Mouse (Mus musculus) ES-E14 (cell line): ENCODE measurements around the gene Slirp. TPM values are rescaled to one million over a fixed set of nuclear protein-coding genes. Genes with fewer than 3 reads are reported as not detected.
A peak's percentile ranks its signal among the peaks of the same experiment; 100 is the strongest.

ENCODE experiments used
- DNase-seq: peaks from one replicate; pipeline ENCODE4 v3.0.0-alpha.2; 2013; ENCODE audit warnings: low read depth, low spot score
- H3K27ac ChIP-seq: 2 replicates; pipeline ENCODE4 v1.5.1; 2012; ENCODE audit warnings: low read depth, mild to moderate bottlenecking, low read length, moderate library complexity, mixed read lengths; ENCODE audit not compliant: poor library complexity, insufficient read depth, severe bottlenecking
- H3K36me3 ChIP-seq: 2 replicates; pipeline ENCODE4 v1.6.1; 2012; ENCODE audit warnings: mild to moderate bottlenecking, low read length, moderate library complexity, mixed read lengths; ENCODE audit not compliant: control insufficient read depth, poor library complexity, insufficient read depth, severe bottlenecking
- H3K4me1 ChIP-seq, 2 experiments: fragments of 150-350 bp in 1 of 2; sonication (generic) in 1 of 2; 2 replicates each; pipeline ENCODE4 v1.6.1; 2012; ENCODE audit warnings: low read length in 2 of 2, mild to moderate bottlenecking in 1 of 2, mixed read lengths in 1 of 2; ENCODE audit not compliant: control insufficient read depth in 2 of 2, insufficient read depth in 2 of 2, poor library complexity in 1 of 2
- H3K4me3 ChIP-seq, 2 experiments: fragments of 150-350 bp in 1 of 2; sonication (generic) in 1 of 2; 2 replicates each; pipeline ENCODE4 v1.5.1; 2012; ENCODE audit warnings: low read length in 2 of 2, low read depth in 1 of 2, mild to moderate bottlenecking in 1 of 2, mixed read lengths in 1 of 2; ENCODE audit not compliant: insufficient read depth in 1 of 2, poor library complexity in 1 of 2, severe bottlenecking in 1 of 2
- H3K9ac ChIP-seq: 2 replicates; pipeline ENCODE4 v1.6.1; 2012; ENCODE audit warnings: low read depth, mild to moderate bottlenecking, low read length, mixed read lengths; ENCODE audit not compliant: poor library complexity, insufficient read depth, severe bottlenecking
- H3K9me3 ChIP-seq: fragments of 150-350 bp; sonication (generic); 2 replicates; pipeline ENCODE4 v1.6.1; 2012; ENCODE audit warnings: low read depth, mild to moderate bottlenecking, low read length; ENCODE audit not compliant: control insufficient read depth, insufficient read depth
- CHD2 ChIP-seq: IDR thresholded peaks from 2 replicates; pipeline ENCODE4 v1.6.1; 2014; ENCODE audit warnings: mild to moderate bottlenecking, low read depth, low read length, inconsistent platforms
- HCFC1 ChIP-seq: IDR thresholded peaks from 2 replicates; pipeline ENCODE4 v1.6.1; 2012; ENCODE audit warnings: low read length, inconsistent platforms, borderline replicate concordance; ENCODE audit not compliant: insufficient read depth
- MAFK ChIP-seq: IDR thresholded peaks from 2 replicates; pipeline ENCODE4 v1.6.1; 2014; ENCODE audit warnings: mild to moderate bottlenecking, low read depth, low read length, inconsistent platforms; ENCODE audit not compliant: insufficient read depth
- ZC3H11A ChIP-seq: IDR thresholded peaks from 2 replicates; pipeline ENCODE4 v1.6.1; 2012; ENCODE audit warnings: low read depth, mild to moderate bottlenecking, inconsistent platforms, low read length, borderline replicate concordance
- ZNF384 ChIP-seq: IDR thresholded peaks from 2 replicates; pipeline ENCODE4 v1.6.1; 2012; ENCODE audit warnings: low read depth, low read length, inconsistent platforms
- in situ Hi-C, 2 experiments: fragments of 600-800 bp; cut with MboI; formaldehyde crosslinking; loops; one replicate each; pipeline ENCODE4 v1.15.1; 2025; ENCODE audit warnings: low sequenced_read_pairs in 2 of 2, inconsistent platforms in 1 of 2; ENCODE audit not compliant: unreplicated experiment in 2 of 2
- total RNA-seq: library from RNA; depleted of rRNA; stranded (reverse); fragments of 300-350 nt; gene quantifications from 2 replicates; pipeline ENCODE4 v1.2.3, GENCODE M21; 2012; rRNA removed

Gene Slirp
- total RNA-seq: 124 and 175 TPM in 2 replicates

DNA sequence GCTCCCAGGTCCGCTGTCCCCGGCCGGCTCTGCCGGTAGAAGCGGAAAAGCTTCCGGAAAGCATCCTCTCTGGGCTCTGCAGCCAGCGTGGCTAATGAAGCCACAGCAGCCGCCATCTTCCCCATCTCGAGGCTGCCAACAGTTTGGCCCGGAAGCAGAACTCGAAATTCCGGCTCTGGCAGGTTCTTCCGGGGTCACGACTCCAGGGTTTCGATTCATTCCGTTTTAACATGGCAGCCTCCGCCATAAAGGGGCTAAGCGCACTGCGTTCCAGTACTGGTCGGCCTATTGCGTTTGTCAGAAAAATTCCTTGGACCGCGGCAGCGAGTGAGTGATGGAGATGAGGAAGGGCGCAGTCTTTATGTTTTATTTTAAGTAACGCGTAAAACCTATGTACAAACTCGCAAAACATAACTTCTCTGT is at the start of gene Slirp, which contains the start of gene Alkbh1:
Gene Slirp (plus strand): TSS at position 197 of the 423 bp plus-strand sequence.
Gene Alkbh1 (minus strand): TSS at position 318 of the 423 bp plus-strand sequence.
- DNase-seq: peak; percentile 81
- peak within 1 kb of the TSS; percentile 72 for H3K27ac ChIP-seq
- no peaks in the 10 kb centered on the region for H3K9me3 ChIP-seq
- peak within 1 kb of the TSS; percentile 98 to 99 for H3K4me3 ChIP-seq
- H3K36me3 ChIP-seq: peaks cover 29% of the 10 kb centered on the region
- H3K9ac ChIP-seq: peak within 1 kb of the TSS; percentile 95
- no peak for TF ChIP-seq ZNF384
- TF ChIP-seq CHD2: peak; percentile 72
- TF ChIP-seq HCFC1: peak; percentile 80
- H3K4me1 ChIP-seq: peaks cover 0 to 2% of the 10 kb centered on the region in 2 experiments; a peak in 1 of 4 replicates
- in situ Hi-C loops: no loop called here

GRCm38 (mm10) chr12:87394316-87394715 is 49.4 kb upstream of the Slirp start:
- Histone ChIP-seq H3K4me1 (no peaks in the 10 kb centered on the region), H3K27ac (no peak overlapping the region), H3K4me3 (no peak overlapping the region), H3K36me3 (no peaks in the 10 kb centered on the region), H3K9me3 (no peaks in the 10 kb centered on the region), H3K9ac (no peak overlapping the region)
- in situ Hi-C loops: no loop called here
- TF ChIP-seq MAFK: no peak
- no peak for TF ChIP-seq ZNF384
- TF ChIP-seq CHD2: no peak
- TF ChIP-seq ZC3H11A: no peak
- no peak for TF ChIP-seq HCFC1
- DNase-seq: no peak

DNA sequence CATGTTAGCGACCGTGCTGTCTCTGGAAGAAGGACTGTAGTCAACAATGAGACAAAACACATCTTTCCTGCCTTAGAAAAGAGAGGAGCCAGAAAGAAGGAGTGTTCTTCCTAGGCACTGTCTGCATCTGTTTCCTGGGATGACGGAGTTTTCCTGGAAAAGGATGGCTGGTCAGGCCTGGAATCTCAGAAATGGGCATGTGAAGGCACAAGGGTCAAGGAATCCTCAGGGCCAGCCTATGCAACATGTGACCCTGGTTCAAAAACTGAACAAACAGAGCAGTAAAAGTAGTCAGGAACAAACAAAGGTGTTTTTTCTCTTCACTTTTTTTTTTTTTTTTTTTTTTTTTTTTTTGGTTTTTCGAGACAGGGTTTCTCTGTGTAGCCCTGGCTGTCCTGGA is 46.6 kb upstream of the Slirp start:
- Histone ChIP-seq H3K9ac (no peak overlapping the region), H3K4me3 (no peak overlapping the region), H3K4me1 (no peaks in the 10 kb centered on the region), H3K36me3 (no peaks in the 10 kb centered on the region), H3K27ac (no peak overlapping the region), H3K9me3 (no peaks in the 10 kb centered on the region)
- in situ Hi-C loops: no loop called here
- no peak for DNase-seq
- TF ChIP-seq HCFC1 (no peak), ZC3H11A (no peak), CHD2 (no peak), MAFK (no peak), ZNF384 (no peak)

DNA sequence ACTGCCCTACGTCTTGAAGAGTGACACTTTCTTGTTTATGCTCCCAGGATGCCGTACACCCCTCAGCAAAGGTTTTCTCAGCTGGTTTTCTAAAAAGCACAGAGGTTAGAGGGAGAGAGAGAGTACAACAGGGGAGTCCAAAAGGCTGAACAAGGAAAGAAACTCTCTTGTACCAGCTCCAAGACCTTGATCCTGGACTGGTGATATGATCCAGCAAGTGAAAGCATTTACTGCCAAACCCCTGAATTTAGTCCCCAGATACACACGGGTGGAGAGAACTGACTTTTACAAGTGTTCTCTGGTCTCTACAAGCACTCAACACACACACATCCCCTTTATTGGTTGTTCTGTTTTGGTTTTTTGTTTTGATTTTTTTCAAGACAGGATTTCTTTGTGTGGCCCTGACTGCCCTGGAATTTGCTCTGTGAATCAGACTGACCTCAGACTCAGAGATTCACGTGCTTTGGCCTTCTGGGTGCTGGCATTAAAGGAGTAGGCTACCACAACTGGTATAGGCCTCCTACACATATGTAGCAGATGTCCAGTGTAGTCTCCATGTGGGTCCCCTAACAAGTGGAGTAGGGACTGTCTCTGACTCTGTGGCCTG is 45.8 kb upstream of the Slirp start:
- Histone ChIP-seq H3K9me3 (no peaks in the 10 kb centered on the region), H3K4me1 (no peaks in the 10 kb centered on the region), H3K27ac (no peak overlapping the region), H3K36me3 (no peaks in the 10 kb centered on the region), H3K9ac (no peak overlapping the region), H3K4me3 (no peak overlapping the region)
- in situ Hi-C loops: no loop called here
- TF ChIP-seq MAFK: no peak
- no peak for TF ChIP-seq CHD2
- TF ChIP-seq ZNF384: no peak
- no peak for TF ChIP-seq ZC3H11A
- TF ChIP-seq HCFC1: no peak
- DNase-seq: no peak

GRCm38 (mm10) chr12:87399119-87399819 is 44.4 kb upstream of the Slirp start:
- no peak for TF ChIP-seq HCFC1
- no peak for TF ChIP-seq CHD2
- no peak for TF ChIP-seq MAFK
- no peak for TF ChIP-seq ZNF384
- TF ChIP-seq ZC3H11A: no peak
- H3K27ac ChIP-seq: no peak overlapping the region
- no peaks in the 10 kb centered on the region for H3K36me3 ChIP-seq
- in situ Hi-C loops: no loop called here
- H3K4me1 ChIP-seq: no peaks in the 10 kb centered on the region
- DNase-seq: no peak
- no peaks in the 10 kb centered on the region for H3K9me3 ChIP-seq
- H3K9ac ChIP-seq: no peak overlapping the region
- no peak overlapping the region for H3K4me3 ChIP-seq
